Mouse (Mus musculus): Measurements from ENCODE around the gene Pnmt.

Pnmt gene

DNA sequence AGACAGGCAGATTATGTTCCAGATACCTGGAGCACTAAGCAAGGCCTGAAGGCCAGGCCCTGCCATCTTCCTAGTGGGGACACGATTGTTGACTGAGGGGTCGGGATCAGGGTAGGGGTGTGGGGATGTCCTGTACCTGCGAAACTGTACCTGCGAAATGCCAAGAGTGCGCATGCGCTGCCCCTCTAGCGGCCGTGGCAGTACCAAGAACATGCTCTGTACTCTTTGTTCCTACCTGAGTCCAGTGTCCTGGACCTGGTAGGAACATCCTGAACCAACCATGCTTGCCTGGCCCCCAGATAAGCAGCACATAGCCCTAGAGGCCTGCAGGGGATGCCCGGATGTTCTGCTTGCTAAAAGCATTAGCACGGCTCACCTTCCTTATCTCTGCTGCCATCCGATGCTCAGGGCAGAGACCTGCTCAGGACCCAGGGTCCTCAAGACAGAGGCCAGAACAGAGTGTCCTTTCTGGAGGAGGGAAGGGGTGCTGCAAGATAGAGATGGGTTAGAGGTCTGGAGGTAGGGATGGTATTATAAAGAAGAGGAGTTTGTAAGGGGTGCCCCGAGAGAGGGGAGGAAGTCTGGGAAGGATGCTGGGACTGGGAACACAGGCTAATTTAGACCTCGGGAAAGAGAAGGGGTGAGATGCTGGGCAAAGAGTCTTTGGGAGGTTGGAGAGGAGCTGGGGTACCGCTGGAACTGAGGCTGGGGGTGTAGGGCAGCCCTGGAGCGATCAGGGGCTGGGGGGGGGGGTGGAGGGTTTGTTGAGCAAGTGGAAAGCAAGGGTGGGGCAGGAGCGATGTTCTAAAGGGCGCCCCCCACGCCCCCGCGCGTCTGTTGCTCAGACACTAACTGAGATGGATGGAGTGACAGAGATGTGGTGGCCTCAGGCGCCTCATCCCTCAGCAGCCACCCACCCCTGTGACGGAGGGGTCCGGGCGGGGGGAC is at the start of gene Pnmt:
TSS of gene Pnmt (plus strand) at position 813 of the 948 bp plus-strand sequence.
- DNase-seq (ENCODE audit: low spot score), result no peak

DNA sequence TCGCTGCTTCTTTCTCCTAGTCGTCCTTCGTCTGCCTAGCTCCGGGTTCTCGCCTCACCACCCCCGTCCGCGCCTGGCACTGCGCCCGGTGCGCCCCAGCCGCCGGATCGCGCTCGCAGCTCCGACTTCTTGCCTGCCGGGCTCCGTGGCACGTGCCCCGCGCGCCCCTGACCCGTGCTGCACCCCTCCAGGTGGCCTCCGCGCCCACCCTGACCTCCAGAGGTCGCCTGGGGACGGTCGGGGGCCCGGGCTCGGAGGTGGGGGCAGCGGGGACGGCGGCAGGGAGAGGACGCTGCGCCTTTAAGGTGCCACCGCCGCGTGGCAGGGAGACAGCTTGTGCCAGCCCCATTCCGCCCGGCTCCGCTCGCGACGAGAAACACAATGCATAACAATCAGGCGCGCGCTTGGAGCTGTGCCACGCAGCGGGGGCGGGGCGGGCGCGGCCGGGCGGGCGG is 47.7 kb upstream of the Pnmt start:
- DNase-seq (ENCODE audit: low spot score), result peak; percentile 55

GRCm38 (mm10) chr11:98339071-98339501 is 47.2 kb upstream of the Pnmt start:
- no peak for DNase-seq (ENCODE audit: low spot score)

- DNase-seq (ENCODE audit: low spot score), result no peak
Measured at GRCm38 (mm10) chr11:98339679-98340287, 46.5 kb upstream of the Pnmt start.

GRCm38 (mm10) chr11:98340597-98340996 is 45.7 kb upstream of the Pnmt start:
- no peak for DNase-seq (ENCODE audit: low spot score)

- DNase-seq (ENCODE audit: low spot score), result no peak
Measured at GRCm38 (mm10) chr11:98341174-98341573, 45.1 kb upstream of the Pnmt start.

DNA sequence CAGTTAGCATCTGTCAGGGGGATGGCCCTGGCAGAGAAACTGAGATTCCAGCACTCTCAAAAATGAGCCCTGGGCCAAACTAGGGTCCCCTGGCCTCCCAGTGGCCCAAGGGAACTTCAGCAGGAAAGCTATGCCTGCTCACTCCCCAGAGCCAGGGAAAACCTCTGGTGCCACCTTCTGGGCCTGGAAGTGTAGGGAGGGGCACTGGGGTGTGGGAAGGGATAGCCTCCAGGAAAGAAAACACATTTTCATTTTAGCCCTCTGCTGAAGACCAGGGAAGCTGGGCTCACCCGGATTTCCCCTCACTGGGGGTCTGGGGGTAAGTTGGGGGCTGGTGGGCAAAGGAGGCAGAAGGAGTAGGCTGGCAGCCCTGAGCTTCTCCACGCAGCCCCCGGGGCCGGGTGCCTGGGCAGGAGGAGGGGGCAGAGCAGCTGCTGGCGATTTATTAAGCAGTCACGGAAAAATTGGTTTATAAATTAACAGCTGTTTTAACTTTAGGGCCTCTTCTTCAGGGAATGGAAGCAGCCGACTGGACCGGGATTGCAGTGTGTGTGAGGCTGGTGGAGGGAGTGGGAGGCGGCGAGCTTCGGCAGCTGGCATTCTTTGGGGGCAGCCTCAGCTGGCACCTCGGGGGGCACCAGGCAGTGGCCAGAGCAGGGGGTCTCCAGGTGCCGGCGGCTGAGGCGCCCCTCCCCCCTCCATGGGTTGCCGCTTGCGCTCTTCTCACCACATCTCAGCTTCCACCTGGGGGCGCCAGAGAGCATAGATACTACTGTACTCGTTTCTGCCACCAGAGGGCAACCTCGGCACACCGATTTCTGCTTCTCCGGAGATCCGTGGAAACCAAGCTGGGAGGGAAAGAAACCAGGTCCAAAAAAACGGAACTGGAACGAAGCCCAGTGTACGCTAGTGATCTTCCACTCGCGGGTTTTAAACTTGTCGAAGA is 44.0 kb upstream of the Pnmt start:
- DNase-seq (ENCODE audit: low spot score), result peak; percentile 90

- peak; percentile 81 for DNase-seq (ENCODE audit: low spot score)
Measured at GRCm38 (mm10) chr11:98345253-98345652, 41.0 kb upstream of the Pnmt start.

DNA sequence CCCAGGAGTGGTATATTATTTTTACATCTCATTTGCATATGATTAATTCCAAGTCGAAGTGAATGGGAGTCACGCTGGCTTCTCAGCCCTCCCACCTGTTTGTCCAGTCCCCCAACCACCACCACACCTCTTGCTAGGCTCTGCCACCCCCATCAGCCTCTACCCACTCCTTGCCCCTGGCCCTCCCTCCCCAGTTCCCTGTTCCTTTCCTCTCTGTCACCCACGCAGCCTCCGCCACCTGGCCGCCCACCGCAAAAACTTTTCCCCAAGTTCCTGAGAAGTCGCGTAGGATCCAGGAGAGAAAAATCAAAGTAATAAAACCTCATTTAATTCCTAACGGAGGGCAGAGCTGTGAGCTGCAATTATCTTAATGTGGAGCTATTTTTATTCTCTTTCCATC is 40.1 kb upstream of the Pnmt start:
- DNase-seq (ENCODE audit: low spot score), result no peak

DNA sequence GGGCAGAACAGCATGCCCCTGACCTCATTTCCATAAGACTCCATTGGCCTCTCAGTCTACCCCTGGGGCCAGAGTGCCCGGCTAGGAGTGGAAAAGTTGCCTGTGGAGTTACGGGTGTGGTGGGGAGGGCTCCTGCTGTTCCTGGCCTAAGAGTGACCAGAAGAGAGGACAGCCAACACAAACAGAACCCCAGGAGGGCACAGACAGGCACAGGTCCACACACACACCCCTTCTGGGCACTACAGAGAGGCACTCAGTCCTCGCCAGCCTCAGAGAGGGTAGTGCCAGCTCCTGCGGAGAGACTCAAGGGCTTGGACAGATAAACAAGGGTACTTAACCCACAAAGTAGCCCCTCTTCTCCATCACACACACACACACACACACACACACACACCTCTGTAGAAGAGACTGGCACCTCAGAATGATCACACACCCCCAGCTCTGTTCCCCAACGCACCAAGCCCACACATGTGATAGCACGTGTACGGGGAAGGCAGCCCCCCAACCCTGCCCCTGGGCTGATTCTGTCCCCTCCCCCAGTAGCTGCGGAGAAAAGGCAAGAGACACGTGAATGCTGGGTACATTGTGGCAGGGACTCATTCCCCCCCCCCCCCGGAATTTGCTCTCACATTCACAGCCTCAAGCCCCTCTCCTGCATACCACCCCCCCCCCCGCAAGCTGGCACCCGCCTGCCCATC is 38.7 kb upstream of the Pnmt start:
- no peak for DNase-seq (ENCODE audit: low spot score)

- peak; percentile 61 for DNase-seq (ENCODE audit: low spot score)
Measured at GRCm38 (mm10) chr11:98348083-98348961, 37.9 kb upstream of the Pnmt start, which contains the start of gene Ppp1r1b. TSS of gene Ppp1r1b (plus strand) at chr11:98348404.

GRCm38 (mm10) chr11:98349308-98349707 is 36.9 kb upstream of the Pnmt start:
- DNase-seq (ENCODE audit: low spot score), result no peak

- no peak for DNase-seq (ENCODE audit: low spot score)
Measured at GRCm38 (mm10) chr11:98352272-98352990, 33.8 kb upstream of the Pnmt start.

DNA sequence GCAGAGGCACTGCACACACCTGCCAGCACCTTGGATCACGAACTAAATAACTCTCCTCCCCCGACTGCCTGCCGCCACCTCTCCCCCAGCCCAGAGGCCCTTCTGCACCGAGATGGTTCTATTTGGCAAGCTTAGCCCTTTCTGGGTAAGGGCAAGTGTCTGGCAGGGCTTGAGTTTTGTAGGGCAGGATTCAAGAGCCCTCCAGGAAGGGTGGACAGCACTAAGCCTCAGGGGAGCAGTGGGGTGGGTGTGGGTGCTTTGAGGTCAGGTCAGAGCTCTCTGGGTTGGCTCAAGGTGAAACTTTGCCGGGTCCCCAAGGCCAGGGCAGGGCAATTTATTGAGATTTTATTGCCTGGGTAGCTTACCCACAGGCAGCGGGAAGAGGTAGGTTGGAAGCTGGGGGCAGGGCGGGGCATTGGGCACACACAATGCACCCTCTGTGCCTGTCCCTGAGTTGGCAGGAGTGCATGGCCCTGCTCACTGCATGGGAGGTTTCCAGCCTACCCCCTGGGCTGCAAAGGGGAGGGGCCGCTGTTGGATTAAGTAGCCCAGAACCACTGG is 32.5 kb upstream of the Pnmt start:
- peak; percentile 50 for DNase-seq (ENCODE audit: low spot score)

- DNase-seq (ENCODE audit: low spot score), result no peak
Measured at GRCm38 (mm10) chr11:98354445-98354844, 31.8 kb upstream of the Pnmt start.

DNA sequence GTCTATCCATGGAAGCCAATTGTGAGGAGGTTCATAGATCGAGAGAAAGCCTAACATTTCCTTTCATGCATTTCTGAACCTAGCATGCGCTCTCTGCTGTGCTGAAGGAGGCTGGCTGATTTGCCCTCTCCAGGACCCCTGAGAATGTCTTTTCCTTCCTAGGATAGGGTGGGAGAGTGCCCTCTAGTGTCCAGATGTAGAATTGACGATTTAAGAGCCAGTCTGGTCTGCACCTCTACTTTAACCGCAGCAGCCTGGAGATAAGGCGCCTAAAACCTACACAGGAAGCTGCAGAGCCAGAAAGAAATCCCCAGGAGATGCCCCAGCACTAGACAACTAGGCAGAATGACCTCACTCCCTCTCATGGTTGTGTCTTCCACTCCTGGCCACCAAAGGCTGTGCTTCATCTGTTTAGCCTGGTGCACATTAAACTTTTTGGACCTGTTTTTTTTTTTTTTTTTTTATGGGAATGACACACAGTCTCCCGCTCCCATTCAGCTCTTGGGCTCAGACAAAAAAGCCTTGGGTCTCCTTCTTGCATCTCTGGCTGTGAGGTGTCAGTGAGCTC is 30.4 kb upstream of the Pnmt start:
- no peak for DNase-seq (ENCODE audit: low spot score)

GRCm38 (mm10) chr11:98356625-98357394 is 29.4 kb upstream of the Pnmt start:
- DNase-seq (ENCODE audit: low spot score), result no peak
